Mouse (Mus musculus): ENCODE measurements around the gene Klhl21.
"Not testable (repeated sequence)": the region's sequence is repeated elsewhere in the genome, so short reads cannot be mapped to it uniquely, and the experiment has no call there.

Gene Klhl21

GRCm38 (mm10) chr4:152026751-152027508 is 18.3 kb downstream of the Klhl21 start:
- no peak for DNase-seq

- peak; percentile 98 for DNase-seq
These were observed 18.9 kb downstream of the Klhl21 start, which contains the start of gene Zbtb48 for GRCm38 (mm10) chr4:152027524-152027923. Gene Zbtb48, minus strand, starts transcription at chr4:152027671.

GRCm38 (mm10) chr4:152028456-152028855 is 19.9 kb downstream of the Klhl21 start:
- no peak for DNase-seq

GRCm38 (mm10) chr4:152029087-152029486 is 20.5 kb downstream of the Klhl21 start:
- no peak for DNase-seq

- no peak for DNase-seq
These were observed 21.4 kb downstream of the Klhl21 start for GRCm38 (mm10) chr4:152029997-152030396.

GRCm38 (mm10) chr4:152032922-152033321 is 24.3 kb downstream of the Klhl21 start:
- no peak for DNase-seq

- not testable (repeated sequence) for DNase-seq
These were observed 27.9 kb downstream of the Klhl21 start for GRCm38 (mm10) chr4:152036464-152036863.

- no peak for DNase-seq
These were observed 29.8 kb downstream of the Klhl21 start, which contains the start of gene Tas1r1 for GRCm38 (mm10) chr4:152038225-152038984. Gene Tas1r1, minus strand, starts transcription at chr4:152038568.

- DNase-seq = peak; percentile 93
These were observed 30.6 kb downstream of the Klhl21 start, which contains the start of gene Nol9 for GRCm38 (mm10) chr4:152038985-152039830. Gene Nol9, plus strand, starts transcription at chr4:152039321.

GRCm38 (mm10) chr4:152039831-152040310 is 31.3 kb downstream of the Klhl21 start:
- no peak for DNase-seq

- DNase-seq = no peak
These were observed 33.5 kb downstream of the Klhl21 start for GRCm38 (mm10) chr4:152041924-152042641.

- no peak for DNase-seq
These were observed 34.6 kb downstream of the Klhl21 start for GRCm38 (mm10) chr4:152043171-152043570.

- no peak for DNase-seq
These were observed 36.0 kb downstream of the Klhl21 start for GRCm38 (mm10) chr4:152044609-152045008.

- peak; percentile 30 for DNase-seq
These were observed 53.9 kb downstream of the Klhl21 start for GRCm38 (mm10) chr4:152062390-152063110.

- DNase-seq = no peak
These were observed 58.7 kb downstream of the Klhl21 start for GRCm38 (mm10) chr4:152067280-152067679.
